Mouse (Mus musculus) cerebellum, adult 18-20 months (tissue): ENCODE measurements around the gene Kcnq1.

Experiments used
- DNase-seq, 2 experiments: peaks; one replicate each; pipeline ENCODE4 v3.0.0; 2021

The Kcnq1 gene

GRCm38 (mm10) chr7:143139932-143140331, 33.8 kb downstream of the Kcnq1 start:
- no peak for DNase-seq

DNA sequence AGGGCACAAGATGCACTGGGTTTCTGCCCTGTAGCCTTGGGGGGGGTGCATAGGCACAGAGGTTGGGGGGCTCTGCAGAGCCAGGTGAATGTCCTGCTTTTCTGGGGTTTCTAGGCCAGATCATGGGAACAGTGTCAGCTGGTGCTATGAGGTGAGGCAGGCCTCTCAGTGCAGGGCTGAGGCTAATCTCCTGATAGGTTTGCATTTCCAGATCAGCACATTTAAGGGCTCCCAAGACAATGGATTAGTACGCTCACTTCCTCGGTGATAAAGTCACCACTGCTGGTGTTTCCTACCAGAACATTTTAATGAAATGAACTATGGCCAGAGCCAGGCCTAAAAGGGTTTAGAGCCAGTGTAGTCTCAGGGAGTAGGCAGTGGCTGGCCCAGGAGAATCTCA, 36.5 kb downstream of the Kcnq1 start:
- DNase-seq: no peak

DNA sequence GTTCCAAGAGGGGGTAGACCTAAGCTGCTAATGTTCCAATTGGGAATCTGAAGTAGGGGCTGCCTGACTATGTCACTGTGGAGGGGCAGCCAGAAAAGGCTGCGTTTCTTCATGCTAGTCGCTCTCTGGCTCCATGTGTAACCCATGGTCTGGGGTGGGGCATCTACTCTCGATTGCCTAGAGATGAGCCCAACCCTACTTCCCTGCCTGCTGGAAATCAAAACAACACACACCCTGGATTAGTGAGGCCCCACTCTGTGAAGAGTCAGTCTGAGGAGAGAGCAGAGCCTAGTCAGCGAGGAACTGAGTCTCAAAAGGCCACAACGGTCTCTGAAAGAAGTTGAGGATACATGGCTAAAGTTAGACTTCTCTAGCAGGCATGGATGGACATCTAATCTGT, 40.9 kb downstream of the Kcnq1 start:
- no peak for DNase-seq

GRCm38 (mm10) chr7:143151171-143151570, 45.0 kb downstream of the Kcnq1 start:
- peak; percentile 19 to 26 for DNase-seq

DNA sequence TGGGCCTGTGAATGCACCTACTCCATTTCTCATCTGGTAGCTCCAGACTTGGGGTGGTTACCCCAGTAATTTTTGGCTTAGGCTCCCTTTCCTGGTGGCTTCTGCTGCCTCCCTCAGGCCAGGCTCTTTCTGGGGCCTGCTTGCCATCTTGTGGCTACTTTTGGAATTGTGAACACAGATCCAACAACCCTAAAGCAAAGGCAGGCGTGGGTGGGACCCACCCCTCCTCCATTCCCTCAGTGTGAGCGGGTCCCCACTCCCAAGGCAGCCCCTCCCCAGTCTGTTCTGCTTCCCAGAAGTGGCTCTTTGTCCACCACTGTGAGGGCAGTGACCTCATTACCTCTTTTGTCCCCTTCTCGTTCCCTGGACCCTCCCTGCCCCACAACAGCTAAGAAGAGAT, 46.2 kb downstream of the Kcnq1 start:
- no peak for DNase-seq

DNA sequence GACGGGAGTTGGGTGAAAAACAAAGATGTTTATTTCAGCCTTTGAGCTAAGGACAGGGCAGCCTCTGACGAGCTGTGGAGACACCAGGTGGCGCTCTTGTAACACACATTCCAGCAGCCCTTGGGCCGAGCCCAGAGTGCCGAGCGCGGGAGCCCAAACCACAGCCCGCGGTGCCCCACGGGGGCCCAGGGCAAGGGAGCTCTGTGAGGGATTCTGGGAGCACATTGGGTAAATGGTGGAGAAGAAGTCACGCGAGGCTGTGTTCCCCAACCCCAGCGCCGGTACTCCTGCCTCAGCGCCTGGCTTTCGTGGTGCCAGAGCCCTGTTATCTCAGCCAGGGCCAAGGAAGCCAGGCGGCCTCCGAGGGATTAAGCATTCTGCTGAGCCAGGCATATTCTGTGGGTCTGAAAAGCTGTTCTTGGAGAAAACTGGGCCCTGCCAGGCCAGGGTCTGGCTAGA, 47.8 kb downstream of the Kcnq1 start:
- peak; percentile 78 to 90 for DNase-seq

DNA sequence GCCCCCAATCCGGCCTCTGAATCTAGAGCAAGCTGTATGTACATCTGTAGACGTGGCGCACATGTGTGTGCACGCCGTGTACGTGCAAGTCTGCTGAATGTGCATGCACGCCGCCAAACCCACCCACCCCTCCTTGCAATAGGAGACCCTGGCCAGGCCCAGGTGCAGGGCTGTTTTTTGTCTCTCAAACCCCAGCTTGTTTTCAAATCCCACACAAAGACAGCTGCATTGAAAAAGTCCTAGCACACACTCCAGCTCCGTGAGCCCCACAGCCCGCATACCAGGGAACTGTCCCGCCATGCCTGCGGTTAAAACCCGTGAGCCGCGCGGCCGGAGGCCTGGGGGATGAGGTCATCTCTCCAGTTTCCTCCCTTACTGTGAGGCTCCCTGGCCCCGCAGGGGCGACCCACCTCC, 48.3 kb downstream of the Kcnq1 start:
- DNase-seq: no peak

DNA sequence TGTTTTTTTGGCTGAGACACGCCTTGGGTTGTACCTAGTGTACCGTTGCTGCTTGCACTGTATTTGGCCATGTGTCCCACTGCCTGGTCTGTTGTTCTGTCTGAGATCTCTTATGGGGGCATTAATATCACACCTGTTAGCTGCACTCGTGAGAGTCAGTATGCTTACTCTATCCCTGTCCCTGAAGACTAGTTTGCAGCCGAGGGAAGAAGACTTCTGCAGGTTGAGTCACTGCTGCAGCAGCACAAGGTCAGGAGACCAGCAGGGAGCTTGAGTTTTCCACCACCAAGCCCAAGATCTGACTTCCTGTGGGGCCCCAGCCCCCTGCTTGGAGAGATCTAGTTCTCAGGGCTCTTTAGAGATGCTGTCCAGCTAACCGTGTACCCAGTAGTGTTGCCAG, 49.1 kb downstream of the Kcnq1 start:
- DNase-seq: no peak

GRCm38 (mm10) chr7:143158690-143159425, 52.7 kb downstream of the Kcnq1 start:
- DNase-seq: no peak

- no peak for DNase-seq
These were observed 53.3 kb downstream of the Kcnq1 start for GRCm38 (mm10) chr7:143159446-143159845.

GRCm38 (mm10) chr7:143160057-143160456, 53.9 kb downstream of the Kcnq1 start:
- DNase-seq: no peak

- no peak for DNase-seq
These were observed 55.9 kb downstream of the Kcnq1 start for GRCm38 (mm10) chr7:143162051-143162450.

DNA sequence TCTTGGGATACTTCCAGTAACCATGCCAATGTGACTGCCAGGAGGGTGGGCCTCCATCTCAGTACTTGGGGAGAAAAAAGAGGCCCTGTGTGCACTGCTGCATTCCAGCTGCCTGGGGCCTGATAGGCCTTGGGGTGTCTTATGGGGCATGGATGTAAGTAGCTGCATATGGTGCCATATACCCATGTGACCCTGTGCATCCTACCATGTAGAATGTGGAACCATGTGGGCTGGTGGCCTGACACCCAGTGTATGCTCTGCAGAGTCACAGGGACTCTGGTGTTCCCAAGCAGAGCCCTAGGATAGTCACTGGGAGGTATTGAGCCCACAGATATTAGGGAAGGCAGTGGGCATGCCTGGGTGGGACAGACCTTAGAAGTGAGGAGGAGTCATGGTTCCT, 57.9 kb downstream of the Kcnq1 start:
- no peak for DNase-seq

DNA sequence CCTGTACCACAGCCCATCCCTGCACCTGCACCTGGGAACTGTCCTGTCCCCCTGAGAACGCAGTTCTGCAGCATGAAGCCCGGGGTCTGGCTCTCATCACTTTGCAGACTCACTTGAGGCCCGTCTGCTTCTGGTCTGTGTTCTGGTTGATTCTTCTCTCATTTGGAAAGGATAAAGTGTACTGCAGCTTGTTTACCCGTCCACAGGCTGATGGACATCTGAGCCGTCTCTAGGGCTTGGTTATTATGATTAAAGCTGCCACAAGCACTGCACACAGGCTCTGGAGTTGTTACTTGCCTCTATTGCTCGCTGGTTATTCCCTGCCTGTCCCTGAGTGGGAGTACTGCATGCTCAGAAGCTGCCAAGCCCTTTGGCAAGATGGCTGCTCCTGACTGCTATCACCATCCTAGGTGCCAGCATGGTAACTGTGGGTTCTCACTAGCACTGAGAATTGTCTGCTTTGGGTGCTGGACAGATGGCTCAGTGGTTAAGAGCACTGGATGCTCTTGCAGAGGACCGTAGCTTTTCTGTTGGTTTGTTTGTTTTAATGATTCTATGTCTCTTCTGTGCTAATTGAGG, 59.6 kb downstream of the Kcnq1 start:
- DNase-seq: no peak

- no peak for DNase-seq
These were observed 61.1 kb downstream of the Kcnq1 start for GRCm38 (mm10) chr7:143167275-143167674.

- no peak for DNase-seq
These were observed 63.2 kb downstream of the Kcnq1 start for GRCm38 (mm10) chr7:143169371-143169770.

DNA sequence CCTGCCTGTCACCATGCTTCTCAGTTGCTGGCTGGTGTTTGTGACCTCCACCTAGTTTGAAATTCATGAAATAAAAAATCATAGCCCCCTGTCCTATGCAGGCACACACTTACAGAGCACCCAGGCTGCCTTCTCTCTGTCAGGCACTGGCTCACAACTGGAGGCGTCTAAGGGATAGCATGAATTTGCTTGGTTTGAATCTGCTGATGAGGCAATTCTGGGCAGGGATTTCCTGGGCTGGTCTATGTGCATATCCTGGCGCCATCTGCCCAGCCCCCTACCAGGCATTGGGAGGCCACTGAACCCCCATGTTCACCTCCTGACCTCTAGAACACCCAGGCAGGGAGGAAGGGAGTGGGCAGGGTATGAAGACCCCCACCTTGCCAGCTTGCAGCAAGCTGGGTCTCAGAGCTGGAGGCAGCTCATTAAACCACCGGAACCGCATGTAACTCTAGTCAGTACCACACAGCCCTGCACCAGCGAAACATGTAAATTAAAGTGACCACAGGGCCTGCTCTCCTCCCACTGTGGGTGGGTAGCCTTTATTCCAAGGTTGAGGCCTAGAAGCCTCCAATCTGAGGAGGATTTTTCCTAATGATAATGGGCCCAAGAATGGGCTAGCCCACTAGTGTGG, 66.9 kb downstream of the Kcnq1 start:
- DNase-seq: no peak

DNA sequence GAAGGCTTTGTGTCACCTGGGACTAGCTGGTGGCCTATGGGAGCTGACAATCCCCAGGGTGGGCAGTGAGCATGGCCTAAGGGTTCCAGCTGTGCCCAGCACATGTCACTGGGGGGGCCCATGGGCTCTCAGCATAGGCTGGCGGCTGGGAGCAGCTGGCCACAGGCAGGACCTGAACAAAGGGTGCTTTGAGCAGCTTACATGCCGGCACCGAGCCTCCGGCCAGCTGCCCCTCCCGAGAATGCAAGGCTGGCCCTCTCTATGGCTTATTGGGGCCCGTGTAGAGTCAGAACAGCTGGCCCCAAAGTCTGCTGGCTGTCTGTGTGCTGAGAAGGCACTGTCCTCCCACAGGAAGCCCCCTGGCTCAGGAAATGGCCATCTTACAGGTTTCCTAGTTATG, 68.5 kb downstream of the Kcnq1 start:
- peak in 1 of 2 experiments; percentile 12 for DNase-seq

DNA sequence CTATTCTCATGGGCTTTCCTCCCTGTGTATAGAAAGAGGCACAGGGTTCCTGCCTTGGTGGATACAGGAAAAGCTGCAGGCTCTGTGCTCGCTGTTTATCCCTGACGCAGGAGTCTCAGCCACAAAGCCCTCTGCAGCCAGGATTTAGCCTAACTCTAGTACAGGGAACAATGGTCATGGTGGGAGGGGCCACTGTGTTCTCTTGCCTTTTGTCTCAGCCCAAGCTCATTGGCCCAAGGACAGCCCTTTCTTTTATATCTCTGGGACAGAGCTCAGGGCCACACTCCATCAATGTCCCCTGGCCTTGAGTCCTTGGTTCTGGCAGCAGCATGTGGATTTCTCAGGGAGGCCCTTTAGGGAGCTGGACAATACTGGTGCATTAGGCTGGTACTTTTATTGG, 72.7 kb downstream of the Kcnq1 start:
- DNase-seq: no peak

GRCm38 (mm10) chr7:143180761-143181160, 74.6 kb downstream of the Kcnq1 start:
- peak; percentile 6 to 7 for DNase-seq

DNA sequence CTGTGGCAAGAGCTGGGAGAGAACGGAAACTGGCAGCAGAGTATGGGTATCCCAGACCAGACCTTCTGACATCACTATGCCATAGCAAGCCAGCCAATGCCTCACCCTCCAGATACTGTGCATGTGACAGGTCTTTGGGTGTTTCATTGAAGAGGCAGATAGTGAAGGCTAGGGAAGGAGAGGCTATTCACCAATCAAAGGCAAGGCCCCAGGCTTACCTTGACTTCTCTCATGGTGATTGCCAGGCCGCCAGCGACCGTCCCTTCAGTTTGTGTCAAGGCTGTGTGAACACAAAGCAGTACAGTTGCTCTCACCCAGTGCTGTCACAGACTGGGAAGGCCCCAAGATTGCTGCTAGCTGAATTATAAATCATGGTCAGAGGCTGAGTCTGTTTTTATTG, 75.1 kb downstream of the Kcnq1 start:
- no peak for DNase-seq

DNA sequence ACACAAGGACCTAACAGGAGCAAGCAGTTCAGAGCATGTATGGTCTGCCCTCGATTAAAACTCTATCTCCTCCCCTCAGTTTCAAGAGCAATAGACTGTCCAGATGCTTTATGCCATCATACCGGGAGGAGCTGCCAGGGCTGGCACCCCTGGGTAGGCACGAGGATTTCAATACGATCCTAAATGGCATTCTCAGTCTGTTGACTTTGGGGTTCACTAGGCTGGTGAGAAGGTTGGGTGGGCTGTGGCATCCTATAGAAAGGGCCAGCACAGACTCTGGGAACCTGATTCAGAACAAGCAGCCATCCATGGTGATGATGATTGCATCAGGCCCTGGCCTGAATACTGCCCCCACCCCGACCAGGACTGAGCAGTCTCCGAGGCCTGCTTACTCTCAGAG, 79.3 kb downstream of the Kcnq1 start:
- DNase-seq: no peak

- no peak for DNase-seq
These were observed 80.2 kb downstream of the Kcnq1 start for GRCm38 (mm10) chr7:143186378-143186777.

GRCm38 (mm10) chr7:143187181-143187580, 81.0 kb downstream of the Kcnq1 start:
- DNase-seq: no peak
